Mouse (Mus musculus): ENCODE measurements around the gene Zmiz1. TPM values are rescaled to one million over a fixed set of nuclear protein-coding genes. Genes with fewer than 3 reads are reported as not detected.

The Zmiz1 gene
- polyA plus RNA-seq, 1 experiment from 2014 or later: 26.3 TPM

DNA sequence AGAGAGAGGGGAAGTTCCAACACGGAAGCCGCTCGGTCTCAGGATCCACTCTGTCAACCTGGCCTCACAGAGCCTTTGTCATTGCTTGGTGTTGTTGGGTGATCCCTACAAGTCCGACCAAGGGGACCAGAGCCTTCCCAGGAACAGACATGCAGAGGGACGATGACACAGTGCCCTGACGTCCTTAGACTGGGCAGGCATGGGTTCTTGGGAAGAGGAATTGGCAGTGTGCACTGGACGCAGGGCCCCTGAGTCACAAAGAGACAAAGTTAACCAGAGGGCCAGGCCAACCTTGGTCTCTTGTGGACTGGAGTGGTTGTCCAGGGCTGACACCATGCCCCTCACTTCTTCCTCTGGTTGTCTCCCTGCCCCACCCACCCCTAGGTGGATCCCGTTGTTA, 67.9 kb downstream of the Zmiz1 start:
- 81% methylated on average over 8 of the region's 8 CpGs for WGBS
- no peaks in the 10 kb centered on the region for H3K9me3 ChIP-seq (replicated peaks; ENCODE audit: control insufficient read depth, low read length)
- H3K4me1 ChIP-seq (ENCODE audit: control insufficient read depth, insufficient read depth, low read length): peaks cover 50% of the 10 kb centered on the region
- no peaks in the 10 kb centered on the region for H3K27me3 ChIP-seq (ENCODE audit: control insufficient read depth, insufficient read depth, low read length)
- peaks cover 4% of the 10 kb centered on the region; the same call in 1 of the 2 replicates for H3K36me3 ChIP-seq (ENCODE audit: control insufficient read depth, insufficient read depth, low read length)
- no peak overlapping the region for H3K4me3 ChIP-seq (replicated peaks; ENCODE audit: low read length)
- no peak overlapping the region for H3K9ac ChIP-seq (ENCODE audit: low read length)
- no peak overlapping the region for H3K4me2 ChIP-seq (ENCODE audit: low read depth, low read length)
- no peak for ATAC-seq (ENCODE audit: insufficient read depth, low FRiP score)
- no peak overlapping the region for H3K27ac ChIP-seq (ENCODE audit: low read length)

DNA sequence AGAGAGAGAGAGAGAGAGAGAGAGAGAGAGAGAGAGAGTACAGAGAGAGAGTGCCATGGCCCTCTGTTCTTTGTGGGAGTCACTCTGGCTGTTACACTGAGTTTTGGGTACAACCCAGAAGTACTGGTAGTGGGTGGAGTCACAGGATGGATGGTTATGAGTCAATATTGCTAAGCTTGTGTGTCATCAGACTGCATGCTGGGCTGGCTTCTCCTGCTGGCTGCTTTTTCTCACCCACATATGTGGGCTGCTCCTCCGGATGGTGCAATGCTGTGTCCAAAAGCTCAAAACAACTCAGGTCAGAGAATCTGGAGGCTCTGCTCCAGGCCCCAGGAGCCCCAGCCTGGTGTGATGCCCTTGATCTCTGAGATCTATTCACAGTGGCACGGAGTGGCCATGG, 68.3 kb downstream of the Zmiz1 start:
- no peaks in the 10 kb centered on the region for H3K27me3 ChIP-seq (ENCODE audit: control insufficient read depth, insufficient read depth, low read length)
- peak; percentile 27; the same call in 1 of the 2 replicates for ATAC-seq (ENCODE audit: insufficient read depth, low FRiP score)
- H3K4me2 ChIP-seq (ENCODE audit: low read depth, low read length): no peak overlapping the region
- H3K9ac ChIP-seq (ENCODE audit: low read length): no peak overlapping the region
- peaks cover 50% of the 10 kb centered on the region for H3K4me1 ChIP-seq (ENCODE audit: control insufficient read depth, insufficient read depth, low read length)
- H3K9me3 ChIP-seq (replicated peaks; ENCODE audit: control insufficient read depth, low read length): no peaks in the 10 kb centered on the region
- H3K4me3 ChIP-seq (replicated peaks; ENCODE audit: low read length): no peak overlapping the region
- H3K27ac ChIP-seq (ENCODE audit: low read length): peak overlapping the region; percentile 56; the same call in 1 of the 2 replicates
- peaks cover 4% of the 10 kb centered on the region; the same call in 1 of the 2 replicates for H3K36me3 ChIP-seq (ENCODE audit: control insufficient read depth, insufficient read depth, low read length)
- 71% methylated on average over 2 of the region's 2 CpGs for WGBS

DNA sequence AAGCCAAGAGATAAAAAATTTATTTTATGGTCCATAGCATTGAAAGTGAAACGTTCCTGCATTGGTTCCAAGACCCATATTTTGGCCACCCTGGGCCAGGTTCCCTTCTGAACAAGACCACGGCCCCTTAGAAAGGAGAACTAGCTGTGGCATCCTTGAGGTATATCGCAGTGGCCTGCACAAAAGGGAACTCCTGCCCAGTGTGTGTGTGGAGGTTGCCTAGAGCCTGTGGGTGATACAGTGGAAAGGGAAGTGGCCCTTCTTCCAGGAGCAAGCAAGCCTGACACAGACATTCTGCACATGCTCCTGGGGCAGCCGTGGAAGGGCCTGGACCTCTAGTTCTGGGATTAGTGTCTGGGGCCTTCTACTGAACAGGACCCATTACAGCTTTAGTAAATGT, 71.4 kb downstream of the Zmiz1 start:
- peaks cover 4% of the 10 kb centered on the region; the same call in 1 of the 2 replicates for H3K36me3 ChIP-seq (ENCODE audit: control insufficient read depth, insufficient read depth, low read length)
- peaks cover 52% of the 10 kb centered on the region for H3K4me1 ChIP-seq (ENCODE audit: control insufficient read depth, insufficient read depth, low read length)
- WGBS: 82% methylated on average over 4 of the region's 4 CpGs
- no peak overlapping the region for H3K9ac ChIP-seq (ENCODE audit: low read length)
- no peaks in the 10 kb centered on the region for H3K27me3 ChIP-seq (ENCODE audit: control insufficient read depth, insufficient read depth, low read length)
- no peaks in the 10 kb centered on the region for H3K9me3 ChIP-seq (replicated peaks; ENCODE audit: control insufficient read depth, low read length)
- H3K4me3 ChIP-seq (replicated peaks; ENCODE audit: low read length): no peak overlapping the region
- no peak overlapping the region for H3K4me2 ChIP-seq (ENCODE audit: low read depth, low read length)
- no peak for ATAC-seq (ENCODE audit: insufficient read depth, low FRiP score)
- H3K27ac ChIP-seq (ENCODE audit: low read length): no peak overlapping the region

DNA sequence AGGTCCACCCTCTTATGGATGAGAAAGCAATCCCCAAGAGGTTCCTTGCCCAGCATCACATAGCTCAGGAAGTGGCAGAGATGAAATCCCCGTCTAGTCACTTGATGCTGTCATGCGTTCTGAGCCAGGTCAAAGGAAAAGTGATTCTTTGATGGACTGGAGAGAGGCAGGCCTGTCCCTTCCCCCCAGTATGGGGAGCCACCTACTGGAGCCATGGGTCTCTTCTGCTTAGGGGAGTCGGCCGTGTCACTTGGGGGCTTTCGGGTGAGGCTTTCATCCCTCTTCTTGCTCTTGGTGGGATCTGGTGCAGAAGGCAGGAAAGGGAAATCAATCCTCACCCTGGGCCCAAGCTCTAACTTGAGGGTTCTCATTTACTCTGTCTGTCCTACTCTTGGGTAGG, 71.8 kb downstream of the Zmiz1 start:
- Histone ChIP-seq H3K27ac (ENCODE audit: low read length) (no peak overlapping the region), H3K4me3 (replicated peaks; ENCODE audit: low read length) (no peak overlapping the region), H3K27me3 (ENCODE audit: control insufficient read depth, insufficient read depth, low read length) (no peaks in the 10 kb centered on the region), H3K36me3 (ENCODE audit: control insufficient read depth, insufficient read depth, low read length) (peaks cover 2% of the 10 kb centered on the region; the same call in 1 of the 2 replicates), H3K9ac (ENCODE audit: low read length) (no peak overlapping the region), H3K9me3 (replicated peaks; ENCODE audit: control insufficient read depth, low read length) (no peaks in the 10 kb centered on the region), H3K4me1 (ENCODE audit: control insufficient read depth, insufficient read depth, low read length) (peaks cover 47% of the 10 kb centered on the region), H3K4me2 (ENCODE audit: low read depth, low read length) (no peak overlapping the region)
- no peak for ATAC-seq (ENCODE audit: insufficient read depth, low FRiP score)
- WGBS: 80% methylated on average over 5 of the region's 5 CpGs

DNA sequence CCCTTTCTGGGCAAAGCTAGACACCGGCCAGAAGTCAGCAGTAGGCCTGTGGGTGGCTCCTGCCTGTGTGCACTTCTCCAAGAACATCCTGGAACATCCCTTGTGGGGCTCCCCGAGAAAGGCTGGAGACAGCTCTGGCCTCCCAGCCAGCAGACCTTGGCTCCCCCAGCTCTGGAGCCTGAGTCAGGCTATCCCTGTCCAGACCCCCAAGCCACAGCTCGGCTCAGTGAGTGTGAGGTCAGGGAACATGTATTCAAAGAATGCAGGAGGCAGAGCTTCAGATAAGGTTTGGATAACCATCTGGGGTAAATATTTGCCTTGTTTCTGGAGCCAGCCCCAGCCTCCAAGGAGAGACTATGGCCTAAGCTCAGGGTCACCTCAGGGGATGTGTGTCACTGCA, 74.0 kb downstream of the Zmiz1 start:
- no peaks in the 10 kb centered on the region for H3K27me3 ChIP-seq (ENCODE audit: control insufficient read depth, insufficient read depth, low read length)
- H3K36me3 ChIP-seq (ENCODE audit: control insufficient read depth, insufficient read depth, low read length): peaks cover 14% of the 10 kb centered on the region; the same call in 1 of the 2 replicates
- H3K9ac ChIP-seq (ENCODE audit: low read length): no peak overlapping the region
- ATAC-seq (ENCODE audit: insufficient read depth, low FRiP score): peak; percentile 64; the same call in 1 of the 2 replicates
- H3K4me1 ChIP-seq (ENCODE audit: control insufficient read depth, insufficient read depth, low read length): peaks cover 38% of the 10 kb centered on the region
- H3K4me2 ChIP-seq (ENCODE audit: low read depth, low read length): no peak overlapping the region
- H3K9me3 ChIP-seq (replicated peaks; ENCODE audit: control insufficient read depth, low read length): no peaks in the 10 kb centered on the region
- peak overlapping the region; percentile 37; the same call in 1 of the 2 replicates for H3K27ac ChIP-seq (ENCODE audit: low read length)
- no peak overlapping the region for H3K4me3 ChIP-seq (replicated peaks; ENCODE audit: low read length)
- 35% methylated on average over 3 of the region's 3 CpGs for WGBS

DNA sequence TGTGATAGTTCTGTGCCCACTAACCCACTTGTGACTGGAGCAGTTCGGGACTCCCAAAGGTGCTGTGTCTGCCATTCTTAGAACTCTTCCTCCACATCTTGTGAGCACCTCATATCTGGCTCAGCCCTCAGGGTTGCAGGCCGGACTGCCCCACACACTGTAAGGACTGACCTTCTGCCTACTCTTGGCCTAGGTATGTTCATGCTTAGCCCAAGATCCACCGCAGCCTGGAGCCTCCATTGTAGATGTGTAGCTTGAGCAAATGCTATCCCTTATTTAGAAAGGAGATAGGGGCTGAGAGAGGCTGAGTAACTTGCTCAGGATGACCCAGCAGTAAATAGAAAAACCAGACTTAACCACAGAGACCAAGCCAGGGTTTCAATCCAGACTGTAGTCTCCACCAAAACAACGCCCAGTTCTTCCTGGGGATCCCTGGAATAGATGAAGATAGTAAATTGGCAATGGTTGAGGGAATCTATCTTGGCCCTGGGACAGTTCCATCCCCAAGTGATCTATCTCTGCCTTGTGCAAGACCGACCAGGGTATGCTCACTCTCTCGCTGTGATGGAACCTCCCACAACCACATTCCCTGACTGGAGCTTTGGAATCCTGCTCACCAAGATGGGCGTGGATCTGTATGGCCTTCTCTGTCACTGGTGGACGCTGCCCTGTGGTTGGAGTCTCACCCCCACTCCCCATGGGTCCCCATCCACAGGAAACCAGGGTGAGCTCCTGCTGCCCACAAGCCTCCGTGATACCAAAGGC, 74.8 kb downstream of the Zmiz1 start:
- ATAC-seq (ENCODE audit: insufficient read depth, low FRiP score): no peak
- Histone ChIP-seq H3K9me3 (replicated peaks; ENCODE audit: control insufficient read depth, low read length) (no peaks in the 10 kb centered on the region), H3K9ac (ENCODE audit: low read length) (no peak overlapping the region; the same call in 1 of the 2 replicates), H3K4me3 (replicated peaks; ENCODE audit: low read length) (no peak overlapping the region), H3K4me2 (ENCODE audit: low read depth, low read length) (no peak overlapping the region), H3K36me3 (ENCODE audit: control insufficient read depth, insufficient read depth, low read length) (peaks cover 16% of the 10 kb centered on the region; the same call in 1 of the 2 replicates), H3K4me1 (ENCODE audit: control insufficient read depth, insufficient read depth, low read length) (peaks cover 33% of the 10 kb centered on the region), H3K27ac (ENCODE audit: low read length) (peak overlapping the region; percentile 37; the same call in 1 of the 2 replicates), H3K27me3 (ENCODE audit: control insufficient read depth, insufficient read depth, low read length) (no peaks in the 10 kb centered on the region)
- WGBS: 51% methylated on average over 9 of the region's 9 CpGs

DNA sequence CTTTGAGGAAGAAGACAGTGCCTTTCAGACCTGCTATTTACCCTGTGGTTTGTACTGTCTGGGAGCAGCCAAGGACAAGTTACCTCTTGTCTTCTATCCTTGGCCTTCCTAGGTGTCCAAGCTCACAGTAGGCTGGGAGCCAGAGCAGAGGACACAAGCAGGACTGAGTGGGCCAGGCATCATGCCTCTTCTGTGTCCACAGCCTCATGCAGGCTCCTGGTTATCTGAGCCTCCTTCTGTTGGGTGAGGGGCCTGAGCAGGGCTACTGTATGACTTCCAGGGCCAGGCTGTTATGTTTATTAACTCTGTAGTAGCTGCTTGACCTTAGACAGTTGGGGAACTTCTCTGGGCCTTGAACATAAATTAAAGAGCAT, 75.4 kb downstream of the Zmiz1 start:
- Histone ChIP-seq H3K27ac (ENCODE audit: low read length) (0 out of 2 replicates have a peak overlapping the region, but pooled peaks have one; percentile 37), H3K4me3 (replicated peaks; ENCODE audit: low read length) (no peak overlapping the region)
- ATAC-seq (ENCODE audit: insufficient read depth, low FRiP score): no peak

DNA sequence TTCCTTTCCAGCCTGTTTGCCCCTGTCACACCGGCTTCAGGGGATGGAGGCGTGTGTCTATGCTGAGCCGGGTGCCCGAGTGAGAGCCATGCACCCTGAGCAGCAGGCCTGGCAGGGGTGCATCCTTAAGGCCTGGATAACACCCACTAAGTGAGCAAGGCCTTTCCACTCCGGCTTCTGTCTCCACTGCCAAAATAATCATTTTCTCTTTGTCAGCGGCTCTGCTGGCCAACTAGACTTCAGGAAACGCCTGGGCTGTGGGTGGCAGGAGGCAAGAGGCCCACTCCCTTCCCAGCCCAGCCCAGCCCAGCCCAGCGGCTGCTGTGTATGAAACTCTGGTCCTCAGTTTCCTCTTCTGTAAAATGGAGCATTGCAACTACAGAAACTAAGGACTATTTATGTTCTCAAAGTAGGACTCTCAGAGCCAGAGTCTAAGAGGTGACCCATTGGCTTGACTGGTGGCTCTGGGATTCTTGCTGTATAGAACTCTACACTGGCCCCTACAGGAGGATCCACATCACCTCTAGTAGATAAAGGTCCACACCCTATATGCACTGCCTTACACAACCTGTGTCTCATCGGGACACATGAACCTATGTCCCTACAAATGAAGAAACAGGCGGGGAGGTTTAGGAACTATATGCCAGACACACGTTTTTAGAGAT, 76.1 kb downstream of the Zmiz1 start:
- Histone ChIP-seq H3K9ac (ENCODE audit: low read length) (no peak overlapping the region), H3K27ac (ENCODE audit: low read length) (no peak overlapping the region), H3K4me2 (ENCODE audit: low read depth, low read length) (no peak overlapping the region), H3K4me3 (replicated peaks; ENCODE audit: low read length) (no peak overlapping the region), H3K9me3 (replicated peaks; ENCODE audit: control insufficient read depth, low read length) (no peaks in the 10 kb centered on the region), H3K4me1 (ENCODE audit: control insufficient read depth, insufficient read depth, low read length) (peaks cover 36% of the 10 kb centered on the region), H3K36me3 (ENCODE audit: control insufficient read depth, insufficient read depth, low read length) (peaks cover 16% of the 10 kb centered on the region; the same call in 1 of the 2 replicates), H3K27me3 (ENCODE audit: control insufficient read depth, insufficient read depth, low read length) (no peaks in the 10 kb centered on the region)
- ATAC-seq (ENCODE audit: insufficient read depth, low FRiP score): no peak
- WGBS: 49% methylated on average over 11 of the region's 11 CpGs

More for the DNA sequence above, 75.4 kb downstream of the Zmiz1 start:
- Histone ChIP-seq H3K4me1 (ENCODE audit: control insufficient read depth, insufficient read depth, low read length) (peaks cover 33% of the 10 kb centered on the region), H3K9ac (ENCODE audit: low read length) (no peak overlapping the region; the same call in 1 of the 2 replicates), H3K36me3 (ENCODE audit: control insufficient read depth, insufficient read depth, low read length) (peaks cover 16% of the 10 kb centered on the region; the same call in 1 of the 2 replicates), H3K27me3 (ENCODE audit: control insufficient read depth, insufficient read depth, low read length) (no peaks in the 10 kb centered on the region), H3K4me2 (ENCODE audit: low read depth, low read length) (no peak overlapping the region), H3K9me3 (replicated peaks; ENCODE audit: control insufficient read depth, low read length) (no peaks in the 10 kb centered on the region)

DNA sequence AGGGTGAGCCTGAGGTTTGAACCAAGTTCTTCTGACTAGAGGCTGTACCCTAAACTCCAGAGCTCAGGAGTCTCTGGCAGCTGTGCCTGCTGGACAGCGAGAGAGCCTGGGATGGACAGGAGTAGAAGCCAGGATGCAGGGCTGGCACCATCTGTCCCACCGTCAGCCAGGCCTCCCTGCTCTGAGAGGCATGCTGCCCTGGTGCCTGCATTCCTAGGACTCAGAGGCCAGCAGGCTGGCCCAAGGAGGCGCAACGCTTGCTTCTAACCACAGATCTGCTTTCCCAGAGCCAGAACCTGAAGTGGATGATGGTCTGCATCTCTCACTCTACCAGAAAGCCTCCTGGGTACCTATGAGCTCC, 76.6 kb downstream of the Zmiz1 start:
- no peak overlapping the region for H3K4me2 ChIP-seq (ENCODE audit: low read depth, low read length)
- no peak overlapping the region for H3K4me3 ChIP-seq (replicated peaks; ENCODE audit: low read length)
- no peaks in the 10 kb centered on the region for H3K9me3 ChIP-seq (replicated peaks; ENCODE audit: control insufficient read depth, low read length)
- peaks cover 16% of the 10 kb centered on the region; the same call in 1 of the 2 replicates for H3K36me3 ChIP-seq (ENCODE audit: control insufficient read depth, insufficient read depth, low read length)
- no peak overlapping the region for H3K9ac ChIP-seq (ENCODE audit: low read length)
- WGBS: 81% methylated on average over 4 of the region's 4 CpGs
- H3K27ac ChIP-seq (ENCODE audit: low read length): no peak overlapping the region
- no peak for ATAC-seq (ENCODE audit: insufficient read depth, low FRiP score)
- H3K27me3 ChIP-seq (ENCODE audit: control insufficient read depth, insufficient read depth, low read length): no peaks in the 10 kb centered on the region
- H3K4me1 ChIP-seq (ENCODE audit: control insufficient read depth, insufficient read depth, low read length): peaks cover 38% of the 10 kb centered on the region

All from stomach, embryonic 16.5 days (tissue).